Mouse (Mus musculus): Measurements from ENCODE around the gene Samhd1.

DNA sequence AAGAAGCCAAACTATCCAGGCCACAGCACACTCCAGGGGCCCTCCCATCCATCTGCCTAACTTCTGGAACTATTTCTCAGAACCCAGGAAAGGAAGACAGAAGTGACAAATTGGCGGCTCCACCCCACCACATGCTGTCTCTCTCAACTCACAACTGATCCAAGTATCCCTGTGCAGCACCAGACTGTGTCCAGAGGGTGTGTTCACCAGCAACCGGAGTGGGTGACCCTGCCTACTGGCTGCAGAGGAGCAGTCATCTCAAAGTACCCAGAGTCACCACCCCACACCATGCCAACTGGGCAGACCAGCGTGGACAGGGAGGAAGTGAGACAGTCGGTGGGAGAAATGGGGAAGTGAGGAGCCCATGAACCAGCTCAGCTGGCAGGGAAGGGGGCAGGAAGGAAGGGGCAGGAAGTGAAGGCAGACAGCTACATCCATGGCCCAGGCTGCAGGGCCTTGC lies 71.8 kb downstream of the Samhd1 start:
- TF ChIP-seq POLR2A (IDR thresholded peaks at IDR 0.05; ENCODE audit: borderline replicate concordance, extremely low read depth, low read depth, low read length) (0 out of 2 replicates have a peak, but pooled peaks have one; percentile 3), CTCF (IDR thresholded peaks at IDR 0.05; ENCODE audit: insufficient read depth, low read length) (no peak)
